Mouse (Mus musculus): ENCODE measurements at regions not wholly inside any gene's neighbourhood (a gene's known extent, or its start where the extent isn't known, plus 50 kb on each side); places are given as distances from the start of the nearest gene placed in this dataset.

- TF ChIP-seq CTCF (IDR thresholded peaks at IDR 0.05; ENCODE audit: low read depth) (no peak), EP300 (IDR thresholded peaks at IDR 0.05; ENCODE audit: low read depth) (no peak)
Measured at GRCm38 (mm10) chr13:84061820-84062480, 160.1 kb upstream of the Tmem161b start.

Data from heart, postnatal 0 days (tissue).